Mouse (Mus musculus) stomach, embryonic 15.5 days (tissue): ENCODE results near the gene Gm10521. TPM values are rescaled to one million over a fixed set of nuclear protein-coding genes. Genes with fewer than 3 reads are reported as not detected.
"Not testable (repeated sequence)": the region's sequence is repeated elsewhere in the genome, so short reads cannot be mapped to it uniquely, and the experiment has no call there.

Experiments
- ATAC-seq: fragments of 200-750 bp; cut with Nextera tagmentation; 2 replicates; pipeline ENCODE4 v1.8.0; 2017; ENCODE audit warnings: low read depth, moderate number of reproducible peaks, moderate TSS enrichment; ENCODE audit not compliant: insufficient read depth, low FRiP score
- H3K27ac ChIP-seq: fragments of 300-500 bp; sonication (generic); 2 replicates; pipeline ENCODE4 v1.5.1; 2015; ENCODE audit warnings: mild to moderate bottlenecking, inconsistent platforms
- H3K27me3 ChIP-seq: fragments of 300-500 bp; sonication (generic); replicated peaks from 2 replicates; pipeline ENCODE4 v1.6.1; 2015; ENCODE audit warnings: inconsistent platforms
- H3K36me3 ChIP-seq: fragments of 300-500 bp; sonication (generic); 2 replicates; pipeline ENCODE4 v1.6.1; 2015; ENCODE audit warnings: inconsistent platforms
- H3K4me1 ChIP-seq: fragments of 300-500 bp; sonication (generic); 2 replicates; pipeline ENCODE4 v1.6.1; 2015; ENCODE audit warnings: inconsistent platforms
- H3K4me2 ChIP-seq: fragments of 300-500 bp; sonication (generic); 2 replicates; pipeline ENCODE4 v1.6.1; 2015; ENCODE audit warnings: mild to moderate bottlenecking, inconsistent platforms
- H3K4me3 ChIP-seq: fragments of 300-500 bp; sonication (generic); replicated peaks from 2 replicates; pipeline ENCODE4 v1.5.1; 2015; ENCODE audit warnings: inconsistent platforms
- H3K9ac ChIP-seq: fragments of 300-500 bp; sonication (generic); 2 replicates; pipeline ENCODE4 v1.6.1; 2015; ENCODE audit warnings: inconsistent platforms
- H3K9me3 ChIP-seq: fragments of 300-500 bp; sonication (generic); 2 replicates; pipeline ENCODE4 v1.6.1; 2016; ENCODE audit warnings: inconsistent platforms
- WGBS: fragments of 180-500 bp; shearing (Covaris S2); methylation state at CpG from one replicate; pipeline ENCODE4 v1.1.7; 2015; 5-methylcytosine and 5-hydroxymethylcytosine counted together
- polyA plus RNA-seq: library from polyadenylated mRNA; unstranded; fragments of >200 nt; fragmentation: Nextera tagmentation; extraction: Ambion mirVana; gene quantifications from 2 replicates; pipeline ENCODE4 v1.2.1, GENCODE M21; 2015

The Gm10521 gene
- 0.05 TPM in 1 of 2 replicates, not detected in the other for polyA plus RNA-seq

- not testable (repeated sequence) for H3K36me3 ChIP-seq, H3K4me1 ChIP-seq, H3K9ac ChIP-seq, ATAC-seq, H3K4me3 ChIP-seq, H3K27ac ChIP-seq, H3K9me3 ChIP-seq, H3K27me3 ChIP-seq, H3K4me2 ChIP-seq
- WGBS = 84% methylated on average over 5 of the region's 5 CpGs
These were observed at the start of gene Gm10521 for GRCm38 (mm10) chr1:171895364-171895763. Gene Gm10521 (plus strand): TSS chr1:171895664.

DNA sequence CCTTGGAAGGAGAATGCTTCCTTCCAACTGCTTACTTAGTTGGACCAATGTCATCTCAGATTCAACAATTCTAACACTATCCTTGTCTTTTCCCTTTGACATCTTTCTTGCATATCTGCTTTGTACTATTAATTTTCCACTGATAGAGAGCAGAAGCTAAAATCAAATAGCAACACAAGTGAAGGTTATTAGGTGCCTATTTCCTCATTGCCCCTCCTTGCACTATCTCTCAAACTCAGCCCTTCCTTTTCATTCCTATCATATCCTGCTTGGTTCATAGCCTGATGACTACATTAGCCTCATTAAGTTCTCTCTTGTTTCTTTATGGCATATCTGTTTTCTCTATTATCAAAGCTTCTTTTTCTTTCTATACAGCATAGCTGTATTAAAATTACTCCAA is 47.3 kb upstream of the Gm10521 start:
- ATAC-seq = no peak
- no peak overlapping the region for H3K4me2 ChIP-seq
- H3K9me3 ChIP-seq = no peaks in the 10 kb centered on the region
- no peak overlapping the region for H3K4me3 ChIP-seq
- H3K9ac ChIP-seq = no peak overlapping the region
- H3K27me3 ChIP-seq = no peaks in the 10 kb centered on the region
- H3K36me3 ChIP-seq = no peaks in the 10 kb centered on the region
- no peak overlapping the region for H3K27ac ChIP-seq
- H3K4me1 ChIP-seq = no peaks in the 10 kb centered on the region

DNA sequence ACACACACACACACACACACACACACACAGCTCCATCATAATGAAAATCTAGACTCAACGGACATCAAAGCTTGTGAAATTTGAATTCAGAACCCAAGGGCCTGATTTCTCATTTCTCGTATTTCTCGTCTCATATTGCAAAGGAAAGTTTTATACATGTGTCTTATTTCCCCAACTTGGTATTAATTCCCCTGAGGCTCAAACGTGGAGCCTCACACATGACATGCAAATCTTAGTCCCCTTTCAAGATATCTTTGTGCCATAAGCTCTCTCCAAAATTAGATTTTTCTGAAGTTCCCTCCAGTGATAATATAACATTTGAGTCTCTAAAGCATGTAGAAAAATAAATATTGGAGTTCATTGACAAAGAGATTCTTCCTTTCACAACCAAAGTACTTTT is 46.7 kb upstream of the Gm10521 start:
- no peak for ATAC-seq
- Histone ChIP-seq H3K4me3 (no peak overlapping the region), H3K9me3 (no peaks in the 10 kb centered on the region), H3K27me3 (no peaks in the 10 kb centered on the region), H3K4me1 (no peaks in the 10 kb centered on the region), H3K27ac (no peak overlapping the region), H3K9ac (no peak overlapping the region), H3K4me2 (no peak overlapping the region), H3K36me3 (no peaks in the 10 kb centered on the region)
- WGBS = 81% methylated on average over 4 of the region's 4 CpGs

GRCm38 (mm10) chr1:171849454-171849853 is 46.0 kb upstream of the Gm10521 start:
- no peaks in the 10 kb centered on the region for H3K9me3 ChIP-seq
- H3K4me1 ChIP-seq = no peaks in the 10 kb centered on the region
- no peak overlapping the region for H3K27ac ChIP-seq
- no peak overlapping the region for H3K9ac ChIP-seq
- ATAC-seq = no peak
- H3K36me3 ChIP-seq = no peaks in the 10 kb centered on the region
- H3K4me2 ChIP-seq = no peak overlapping the region
- H3K27me3 ChIP-seq = no peaks in the 10 kb centered on the region
- no peak overlapping the region for H3K4me3 ChIP-seq
- WGBS = 83% methylated on average over 5 of the region's 5 CpGs

- no peak overlapping the region for H3K27ac ChIP-seq
- ATAC-seq = no peak
- no peaks in the 10 kb centered on the region for H3K4me1 ChIP-seq
- H3K9ac ChIP-seq = no peak overlapping the region
- H3K27me3 ChIP-seq = no peaks in the 10 kb centered on the region
- no peak overlapping the region for H3K4me2 ChIP-seq
- H3K36me3 ChIP-seq = no peaks in the 10 kb centered on the region
- H3K4me3 ChIP-seq = no peak overlapping the region
- H3K9me3 ChIP-seq = no peaks in the 10 kb centered on the region
- 77% methylated on average over 4 of the region's 4 CpGs for WGBS
These were observed 30.0 kb upstream of the Gm10521 start for GRCm38 (mm10) chr1:171865467-171865866.

GRCm38 (mm10) chr1:171886989-171887388 is 8.5 kb upstream of the Gm10521 start:
- Histone ChIP-seq H3K27me3 (no peaks in the 10 kb centered on the region), H3K9ac (no peak overlapping the region), H3K27ac (no peak overlapping the region), H3K36me3 (no peaks in the 10 kb centered on the region), H3K9me3 (no peaks in the 10 kb centered on the region), H3K4me1 (no peaks in the 10 kb centered on the region), H3K4me3 (no peak overlapping the region), H3K4me2 (no peak overlapping the region)
- ATAC-seq = no peak
- 86% methylated on average over 1 of the region's 1 CpGs for WGBS

- H3K27ac ChIP-seq = no peak overlapping the region
- no peak for ATAC-seq
- no peak overlapping the region for H3K4me2 ChIP-seq
- no peak overlapping the region for H3K4me3 ChIP-seq
- no peaks in the 10 kb centered on the region for H3K4me1 ChIP-seq
- WGBS = 91% methylated on average over 1 of the region's 1 CpGs
- H3K36me3 ChIP-seq = no peaks in the 10 kb centered on the region
- H3K9ac ChIP-seq = no peak overlapping the region
- H3K27me3 ChIP-seq = no peaks in the 10 kb centered on the region
- no peaks in the 10 kb centered on the region for H3K9me3 ChIP-seq
These were observed 8.5 kb downstream of the Gm10521 start for GRCm38 (mm10) chr1:171904011-171904410.

DNA sequence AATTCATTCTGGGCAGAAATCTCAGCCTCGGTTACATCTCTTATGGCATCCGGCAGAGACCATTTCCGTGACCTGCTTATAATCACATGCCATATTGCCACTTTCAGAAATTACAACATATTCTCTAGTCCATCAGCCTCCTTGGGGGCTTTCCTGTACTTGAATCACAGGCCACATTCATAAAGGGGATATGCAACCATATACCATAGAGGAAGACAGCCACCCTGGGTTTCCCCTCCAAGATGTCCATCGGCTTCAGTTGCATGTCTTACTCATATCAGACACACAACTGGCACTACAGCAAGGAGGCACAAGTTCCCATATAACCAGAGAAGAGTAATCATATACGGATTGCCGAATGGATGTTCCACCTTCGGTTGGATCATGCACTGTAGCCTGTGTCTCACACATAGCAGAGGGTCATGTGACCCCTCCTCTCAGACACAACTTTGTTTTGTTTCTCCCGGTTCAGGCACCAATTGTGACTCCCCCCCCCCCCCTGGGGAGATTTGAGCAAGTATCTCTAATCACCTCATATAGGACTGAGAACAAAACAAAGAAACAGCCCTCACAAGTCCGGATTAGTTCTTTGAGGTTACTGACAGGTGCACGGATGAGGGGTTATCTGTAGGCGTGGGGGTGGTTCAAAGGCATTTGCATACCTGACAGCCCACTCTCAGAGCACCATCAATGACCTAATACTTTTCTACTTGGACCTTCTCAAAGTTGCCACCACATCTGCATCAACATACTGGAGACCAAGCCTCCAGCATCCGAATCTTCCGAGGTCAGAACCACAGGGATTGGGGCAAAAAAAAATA is 20.4 kb downstream of the Gm10521 start:
- no peak for ATAC-seq
- no peaks in the 10 kb centered on the region for H3K27me3 ChIP-seq
- 79% methylated on average over 13 of the region's 13 CpGs for WGBS
- no peak overlapping the region for H3K4me2 ChIP-seq
- no peak overlapping the region for H3K4me3 ChIP-seq
- no peak overlapping the region for H3K27ac ChIP-seq
- no peaks in the 10 kb centered on the region for H3K4me1 ChIP-seq
- H3K9ac ChIP-seq = no peak overlapping the region
- H3K36me3 ChIP-seq = no peaks in the 10 kb centered on the region
- H3K9me3 ChIP-seq = no peaks in the 10 kb centered on the region

DNA sequence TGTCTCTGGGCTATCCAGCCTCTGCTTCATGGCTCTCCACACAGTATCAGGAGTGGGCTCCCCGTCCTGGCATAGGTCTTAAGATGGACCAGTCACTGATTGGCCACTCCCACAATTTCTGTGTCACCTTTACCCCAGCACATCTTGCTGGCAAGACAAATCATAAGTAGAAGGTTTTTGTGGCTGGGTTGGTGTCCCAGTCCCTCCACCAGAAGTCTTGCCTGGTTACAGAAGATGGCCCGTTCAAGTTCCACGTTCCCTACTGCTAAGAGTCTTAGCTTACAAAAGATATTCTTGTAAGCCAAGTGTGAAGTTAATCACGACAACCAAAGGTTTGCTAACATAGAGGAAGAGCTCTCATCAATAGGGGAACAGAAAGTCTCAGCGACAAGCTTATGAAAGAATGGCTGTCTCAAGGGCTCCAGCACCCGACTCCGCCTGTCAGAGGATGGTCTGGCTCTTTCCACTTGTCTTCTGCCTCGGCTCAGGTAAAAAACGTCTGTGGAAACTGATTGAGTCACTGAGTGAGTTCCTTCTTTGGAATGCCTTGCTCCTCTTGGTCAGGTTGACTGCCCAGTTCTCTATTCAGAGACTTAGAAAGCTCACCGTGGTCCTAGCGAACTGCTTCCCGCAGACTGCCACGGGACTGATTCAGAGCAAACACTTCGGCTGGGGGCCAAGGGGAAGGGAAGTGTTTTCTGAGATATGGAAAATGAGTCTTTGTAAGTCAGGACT is 22.0 kb downstream of the Gm10521 start, which contains the start of gene Slamf6:
Gene Slamf6 (plus strand): TSS at position 211 of the 735 bp plus-strand sequence.
- Histone ChIP-seq H3K36me3 (no peaks in the 10 kb centered on the region), H3K27me3 (no peaks in the 10 kb centered on the region), H3K27ac (no peak within 1 kb of the TSS), H3K4me3 (no peak within 1 kb of the TSS), H3K4me1 (no peaks in the 10 kb centered on the region), H3K9me3 (no peaks in the 10 kb centered on the region), H3K4me2 (no peak within 1 kb of the TSS), H3K9ac (no peak within 1 kb of the TSS)
- no peak for ATAC-seq
- 76% methylated on average over 14 of the region's 14 CpGs for WGBS

GRCm38 (mm10) chr1:171918136-171918920 is 22.9 kb downstream of the Gm10521 start:
- ATAC-seq = no peak
- 75% methylated on average over 12 of the region's 12 CpGs for WGBS
- Histone ChIP-seq H3K4me2 (no peak overlapping the region), H3K36me3 (no peaks in the 10 kb centered on the region), H3K9me3 (no peaks in the 10 kb centered on the region), H3K4me1 (no peaks in the 10 kb centered on the region), H3K9ac (no peak overlapping the region), H3K27me3 (no peaks in the 10 kb centered on the region), H3K4me3 (no peak overlapping the region), H3K27ac (no peak overlapping the region)

GRCm38 (mm10) chr1:171919193-171919592 is 23.7 kb downstream of the Gm10521 start:
- H3K9me3 ChIP-seq = no peaks in the 10 kb centered on the region
- no peak for ATAC-seq

More at GRCm38 (mm10) chr1:171919193-171919592, 23.7 kb downstream of the Gm10521 start:
- Histone ChIP-seq H3K27ac (no peak overlapping the region), H3K36me3 (no peaks in the 10 kb centered on the region), H3K27me3 (no peaks in the 10 kb centered on the region), H3K4me3 (no peak overlapping the region), H3K4me1 (no peaks in the 10 kb centered on the region), H3K9ac (no peak overlapping the region), H3K4me2 (no peak overlapping the region)
- 88% methylated on average over 5 of the region's 5 CpGs for WGBS
